Mouse (Mus musculus) brain, embryonic 14.5 days (tissue): ENCODE results near the gene B3gat2.

Experiments
- CTCF ChIP-seq: fragments of 200-500 bp; IDR thresholded peaks from 2 replicates; pipeline ENCODE4 v1.5.1; 2012; ENCODE audit warnings: inconsistent platforms, mild to moderate bottlenecking, moderate library complexity, borderline replicate concordance; ENCODE audit not compliant: insufficient read depth, insufficient read length; ENCODE audit errors: extremely low read depth
- POLR2A ChIP-seq: fragments of 200-500 bp; IDR thresholded peaks from 2 replicates; pipeline ENCODE4 v1.6.1; 2012; ENCODE audit warnings: mild to moderate bottlenecking, inconsistent platforms, borderline replicate concordance; ENCODE audit not compliant: poor library complexity, insufficient read depth, insufficient read length, severe bottlenecking; ENCODE audit errors: extremely low read depth

- no peak for TF ChIP-seq CTCF
- TF ChIP-seq POLR2A: no peak
These were observed 3.2 kb downstream of the B3gat2 start for GRCm38 (mm10) chr1:23764710-23765109.
